Mouse (Mus musculus) splenic B cell, adult 2 months (primary cell): ENCODE measurements around the gene Ccdc120.
"Not testable (repeated sequence)": the region's sequence is repeated elsewhere in the genome, so short reads cannot be mapped to it uniquely, and the experiment has no call there.

Experiments
- DNase-seq: peaks from one replicate; pipeline ENCODE4 v3.0.0-alpha.2; 2011; ENCODE audit warnings: low read depth, low spot score
- H3K27me3 ChIP-seq: 2 replicates; pipeline ENCODE4 v1.6.1; 2012; ENCODE audit warnings: mild to moderate bottlenecking, low read length, moderate library complexity, mixed read lengths; ENCODE audit not compliant: control insufficient read depth, poor library complexity, insufficient read depth, severe bottlenecking
- H3K36me3 ChIP-seq: 2 replicates; pipeline ENCODE4 v1.6.1; 2012; ENCODE audit warnings: mild to moderate bottlenecking, low read length, moderate library complexity, mixed read lengths; ENCODE audit not compliant: control insufficient read depth, poor library complexity, insufficient read depth, severe bottlenecking

Ccdc120 gene

DNA sequence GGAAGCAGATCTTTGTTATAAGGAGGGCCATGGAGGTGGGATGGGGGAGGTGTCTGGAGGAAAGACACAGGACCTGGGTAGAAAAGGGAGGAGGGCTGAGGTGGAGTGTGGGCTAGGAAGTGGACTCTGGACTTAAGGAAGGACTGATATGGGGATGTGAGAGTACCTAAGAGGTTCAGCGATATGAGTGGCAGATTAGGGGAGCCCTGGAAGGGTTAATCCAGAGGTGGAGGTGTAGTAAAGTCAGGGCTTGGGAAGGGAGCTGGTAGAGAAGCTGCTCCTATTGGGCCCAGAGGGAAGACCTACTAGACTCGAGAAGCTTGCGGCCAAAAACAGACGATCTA lies 21.8 kb downstream of the Ccdc120 start:
- Histone ChIP-seq H3K27me3 (no peaks in the 10 kb centered on the region), H3K36me3 (no peaks in the 10 kb centered on the region)
- no peak for DNase-seq

GRCm38 (mm10) chrX:7728215-7728921 lies 22.3 kb downstream of the Ccdc120 start, which contains the start of gene Praf2:
TSS of gene Praf2 (plus strand) at chrX:7728439.
- peak; percentile 88 for DNase-seq
- H3K36me3 ChIP-seq: no peaks in the 10 kb centered on the region
- no peaks in the 10 kb centered on the region for H3K27me3 ChIP-seq

DNA sequence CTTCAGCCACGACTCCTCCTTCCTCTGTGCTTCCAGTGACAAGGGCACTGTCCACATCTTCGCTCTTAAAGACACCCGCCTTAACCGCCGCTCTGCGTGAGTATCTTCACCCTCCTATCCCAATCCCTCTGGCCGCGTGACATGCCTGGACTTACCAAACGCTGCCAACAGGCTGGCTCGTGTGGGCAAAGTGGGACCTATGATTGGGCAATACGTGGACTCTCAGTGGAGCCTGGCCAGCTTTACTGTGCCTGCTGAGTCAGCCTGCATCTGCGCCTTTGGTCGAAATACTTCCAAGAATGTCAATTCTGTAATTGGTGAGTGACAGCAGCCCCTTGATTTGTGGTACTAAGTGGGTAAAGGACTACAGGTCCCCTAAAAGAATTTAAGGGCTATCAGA lies 23.5 kb downstream of the Ccdc120 start:
- Histone ChIP-seq H3K27me3 (no peaks in the 10 kb centered on the region), H3K36me3 (no peaks in the 10 kb centered on the region)
- no peak for DNase-seq

DNA sequence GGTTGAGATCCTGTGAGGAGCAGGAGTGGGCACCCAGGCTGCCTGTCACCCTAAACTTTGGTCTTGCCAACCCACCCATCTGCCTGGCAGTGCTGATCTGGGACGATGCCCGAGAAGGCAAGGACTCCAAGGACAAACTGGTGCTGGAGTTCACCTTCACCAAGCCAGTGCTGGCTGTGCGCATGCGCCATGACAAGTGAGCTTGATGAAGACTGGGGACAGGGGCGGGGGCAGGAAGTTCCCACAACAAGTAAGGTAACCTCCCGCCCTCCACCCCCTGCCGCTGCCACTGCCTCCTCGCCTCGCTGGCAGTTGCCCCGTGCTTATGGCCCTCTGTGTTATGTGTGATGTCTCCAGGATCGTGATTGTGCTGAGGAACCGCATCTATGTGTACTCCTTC lies 24.9 kb downstream of the Ccdc120 start:
- no peaks in the 10 kb centered on the region for H3K27me3 ChIP-seq
- DNase-seq: no peak
- no peaks in the 10 kb centered on the region for H3K36me3 ChIP-seq

DNA sequence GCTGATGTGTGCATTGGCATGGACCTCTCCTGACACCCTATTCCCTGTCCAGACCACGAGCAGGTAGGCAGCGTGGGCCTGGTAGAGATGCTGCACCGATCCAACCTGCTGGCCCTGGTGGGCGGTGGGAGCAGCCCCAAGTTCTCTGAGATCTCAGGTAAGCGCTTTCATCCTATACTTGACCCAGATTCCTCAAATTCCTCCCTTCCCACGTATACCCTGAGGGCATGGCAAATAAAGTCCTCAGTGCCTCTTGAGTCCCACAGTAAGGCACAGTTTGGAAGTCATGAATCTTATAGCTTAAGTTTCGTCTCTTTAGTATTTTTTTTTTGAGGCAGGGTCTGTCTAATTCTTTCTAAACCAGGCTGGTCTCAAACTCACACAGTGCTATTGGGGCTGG lies 26.6 kb downstream of the Ccdc120 start:
- no peaks in the 10 kb centered on the region for H3K36me3 ChIP-seq
- no peak for DNase-seq
- H3K27me3 ChIP-seq: no peaks in the 10 kb centered on the region

GRCm38 (mm10) chrX:7722691-7723090 lies 28.0 kb downstream of the Ccdc120 start:
- no peak for DNase-seq
- Histone ChIP-seq H3K36me3 (no peaks in the 10 kb centered on the region), H3K27me3 (no peaks in the 10 kb centered on the region)

DNA sequence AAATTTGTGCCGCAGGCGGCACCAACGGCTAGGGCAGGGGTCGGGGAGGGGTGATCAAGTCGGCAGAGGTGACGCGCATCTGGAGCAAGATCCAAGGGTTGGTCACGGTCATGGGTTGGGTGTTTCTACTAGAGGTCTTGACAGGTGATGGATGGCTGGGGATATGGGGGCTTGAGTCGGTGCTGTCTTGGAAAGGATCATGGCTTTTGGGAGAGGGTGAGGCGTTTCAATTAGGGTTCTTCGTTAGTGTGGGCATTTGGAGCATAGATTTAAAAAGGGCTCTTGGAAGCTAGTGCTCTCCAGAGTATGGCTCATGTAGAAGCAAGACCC lies 28.5 kb downstream of the Ccdc120 start:
- H3K36me3 ChIP-seq: no peaks in the 10 kb centered on the region
- no peak for DNase-seq
- no peaks in the 10 kb centered on the region for H3K27me3 ChIP-seq

DNA sequence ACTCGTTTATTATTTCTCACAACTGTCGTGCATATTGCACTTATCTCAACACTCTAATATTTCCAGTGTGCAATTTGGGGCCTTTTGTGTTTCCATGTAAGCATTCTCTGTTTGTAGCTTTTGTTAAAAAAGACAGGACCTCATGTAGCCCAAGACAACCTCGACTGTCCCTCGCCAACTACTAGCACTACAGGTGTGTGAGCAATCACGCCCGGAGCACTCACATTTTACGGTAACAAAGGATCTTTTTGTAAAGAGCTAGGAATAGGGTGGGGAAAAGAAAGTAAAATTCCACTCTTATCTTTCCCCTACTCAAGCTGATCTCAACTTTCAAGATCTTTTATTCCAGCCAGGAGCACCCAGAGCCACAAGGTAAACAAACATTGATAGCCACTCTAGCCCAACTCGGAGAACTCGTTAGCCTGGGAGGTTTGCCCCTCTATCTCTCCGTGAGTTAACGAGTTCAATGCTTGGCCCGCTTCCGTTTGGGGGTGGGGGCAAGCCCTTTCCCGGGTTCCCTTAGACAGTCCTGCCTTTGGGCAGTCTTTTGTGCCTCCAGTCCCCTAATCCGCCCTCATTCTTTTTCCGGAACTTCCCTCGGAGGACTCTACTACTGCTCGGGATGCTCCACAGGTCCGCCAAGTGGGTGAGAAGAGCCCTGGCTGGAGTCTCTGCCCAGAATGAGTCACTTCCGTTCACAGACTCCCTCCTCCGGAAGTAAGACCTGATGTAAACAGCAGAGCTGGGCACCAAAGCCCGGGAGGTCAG lies 29.0 kb downstream of the Ccdc120 start, which contains the start of gene Gm45208:
TSS of gene Gm45208 (plus strand) at position 732 of the 768 bp plus-strand sequence.
- no peaks in the 10 kb centered on the region for H3K27me3 ChIP-seq

GRCm38 (mm10) chrX:7716058-7716457 lies 34.6 kb downstream of the Ccdc120 start:
- not testable (repeated sequence) for H3K27me3 ChIP-seq, H3K36me3 ChIP-seq
- peak; percentile 29 for DNase-seq

More for the DNA sequence above, 29.0 kb downstream of the Ccdc120 start, which contains the start of gene Gm45208:
- DNase-seq: peak; percentile 81
- no peaks in the 10 kb centered on the region for H3K36me3 ChIP-seq

- not testable (repeated sequence) for H3K27me3 ChIP-seq, H3K36me3 ChIP-seq
- DNase-seq: peak; percentile 96
Measured at GRCm38 (mm10) chrX:7714135-7714899, 36.4 kb downstream of the Ccdc120 start, which contains the start of gene Wdr45. TSS of gene Wdr45 (plus strand) at chrX:7714333.

DNA sequence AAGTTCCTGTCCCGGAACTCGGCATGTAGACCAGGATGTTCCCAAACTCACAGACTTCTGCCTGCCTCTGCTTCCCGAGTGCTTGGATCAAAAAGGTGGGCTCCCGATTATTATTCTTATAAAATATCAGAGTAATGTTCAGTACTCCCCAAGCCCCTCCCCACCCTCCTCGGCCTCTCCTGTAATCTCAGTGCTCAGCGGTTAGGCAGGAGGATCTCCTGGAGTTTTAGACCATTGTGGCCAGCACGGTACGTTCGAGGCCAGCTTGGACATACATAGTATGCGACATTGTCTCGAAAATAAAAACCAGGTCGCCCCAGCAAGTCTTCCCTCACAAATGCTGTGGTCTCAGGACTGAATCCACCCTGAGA lies 37.0 kb downstream of the Ccdc120 start:
- DNase-seq, H3K27me3 ChIP-seq, H3K36me3 ChIP-seq: not testable (repeated sequence)

DNA sequence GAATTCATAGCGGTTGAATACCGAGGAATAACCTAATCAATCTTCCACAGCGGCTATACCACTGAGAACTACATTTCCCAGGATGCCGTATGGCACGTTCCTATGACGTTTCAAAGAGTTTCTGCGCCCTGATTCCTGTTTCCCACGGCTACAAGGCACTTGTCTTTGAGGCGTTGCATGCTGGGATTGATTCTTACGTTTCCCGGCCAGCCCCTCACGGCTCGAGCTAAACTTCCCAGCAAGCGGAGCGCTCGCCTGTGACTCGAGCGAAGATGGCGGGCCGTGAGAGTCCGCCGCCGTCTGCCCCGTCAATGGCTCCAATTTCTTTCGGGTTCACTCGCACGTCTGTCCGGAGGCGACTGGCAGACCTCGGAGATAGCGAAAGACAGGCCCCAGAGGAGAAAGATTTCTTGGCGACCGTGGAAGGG lies 53.7 kb downstream of the Ccdc120 start, which contains the start of gene Gpkow:
TSS of gene Gpkow (plus strand) at position 178 of the 428 bp plus-strand sequence.
- Histone ChIP-seq H3K36me3 (no peaks in the 10 kb centered on the region), H3K27me3 (no peaks in the 10 kb centered on the region)
- peak; percentile 92 for DNase-seq

DNA sequence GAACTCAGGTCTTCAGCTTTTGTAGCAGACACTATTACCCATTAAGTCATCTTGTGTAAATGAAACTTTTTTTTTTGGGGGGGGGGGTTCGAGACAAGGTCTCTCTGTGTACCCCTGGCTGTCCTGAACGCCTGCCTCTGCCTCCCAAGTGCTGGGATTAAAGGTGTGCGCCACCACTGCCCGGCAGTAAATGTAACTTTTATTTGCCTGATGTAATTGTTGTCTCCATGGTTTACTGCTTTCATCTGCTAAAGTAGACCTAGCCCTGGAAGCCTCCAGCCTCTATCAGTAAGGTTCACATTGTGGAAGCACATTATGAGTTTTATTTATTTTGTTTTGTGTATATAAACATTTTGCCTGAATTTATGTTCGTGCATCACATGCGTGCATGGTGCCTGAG lies 54.2 kb downstream of the Ccdc120 start:
- no peak for DNase-seq
- Histone ChIP-seq H3K27me3 (no peaks in the 10 kb centered on the region), H3K36me3 (no peaks in the 10 kb centered on the region)

DNA sequence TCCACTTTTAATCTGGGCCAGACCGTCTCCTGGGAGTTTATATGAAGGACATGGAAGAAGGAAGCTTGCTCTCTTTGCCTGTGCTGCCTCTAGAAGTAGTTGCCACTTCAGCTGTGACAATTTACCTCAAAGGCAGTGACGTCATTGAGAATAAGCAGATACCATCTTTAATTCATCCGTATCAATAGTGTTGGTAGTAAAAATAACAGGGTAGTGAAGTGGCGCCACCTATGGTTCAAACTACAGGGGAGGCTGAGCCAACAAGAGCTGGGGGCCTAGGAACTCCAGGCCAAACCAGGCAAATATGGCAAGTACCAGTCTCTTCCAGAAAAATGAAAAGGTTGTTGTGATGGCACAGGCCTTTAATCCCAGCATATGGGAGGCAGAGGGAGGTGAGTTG lies 57.8 kb downstream of the Ccdc120 start:
- no peaks in the 10 kb centered on the region for H3K27me3 ChIP-seq
- DNase-seq: peak; percentile 81
- H3K36me3 ChIP-seq: no peaks in the 10 kb centered on the region

GRCm38 (mm10) chrX:7690486-7690885 lies 60.2 kb downstream of the Ccdc120 start:
- Histone ChIP-seq H3K27me3 (no peaks in the 10 kb centered on the region), H3K36me3 (no peaks in the 10 kb centered on the region)
- no peak for DNase-seq
